9 mouse cellular contexts compared by ENCODE assay signal in the genomic region with DNA sequence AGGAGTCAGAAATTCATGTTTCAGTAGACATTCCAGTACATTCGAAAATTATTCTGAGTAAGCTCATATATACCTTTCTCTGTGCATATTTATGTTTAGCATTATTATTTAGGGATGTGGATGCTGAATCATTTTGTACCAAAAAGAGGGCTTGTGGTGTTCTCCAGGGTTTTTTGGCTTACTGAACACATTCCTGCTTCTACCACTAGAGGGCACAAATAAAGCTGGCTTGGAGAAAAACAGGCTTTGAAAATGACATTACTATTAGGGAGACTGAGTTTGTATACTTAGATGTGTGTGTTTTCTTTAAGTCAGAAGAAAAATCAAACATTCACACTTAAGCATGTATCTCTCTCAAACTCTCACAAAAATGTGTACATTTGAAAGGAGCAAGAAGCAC.
A peak's percentile ranks its signal among the peaks of the same experiment; 100 is the strongest.
DNase-seq lines count a peak whose midpoint lies in the region; ATAC-seq and TF ChIP-seq lines count a peak whose summit lies in the region.
"Had no signal": no experiment of that assay in that cellular context is flagged by ENCODE, and none has a peak within 500 bp of the region (broad histone marks: within the 10 kb centered on the region; RNA-seq: fewer than 3 reads in every experiment).

No protein-coding gene starts in this region.

- H3K4me1 ChIP-seq in E14TG2a.4 (replicated peaks; ENCODE audit: low read depth, low read length) = no peaks in the 10 kb centered on the region
- H3K4me1 ChIP-seq: heart, embryonic 15.5 days; limb, embryonic 15.5 days had no signal

- no peaks in the 10 kb centered on the region for H3K27me3 ChIP-seq in E14TG2a.4 (ENCODE audit: insufficient read depth, low read length)
- H3K27me3 ChIP-seq: heart, embryonic 15.5 days; limb, embryonic 15.5 days had no signal

- peaks cover 9% of the 10 kb centered on the region; the same call in 1 of the 2 replicates for H3K9me3 ChIP-seq in E14TG2a.4 (ENCODE audit: low read length)
- H3K9me3 ChIP-seq: heart, embryonic 15.5 days; limb, embryonic 15.5 days had no signal

- DNase-seq in kidney, adult 9 months = peak; percentile 17
- DNase-seq in kidney, postnatal 10 days = no peak
- DNase-seq in 416B (ENCODE audit: low read depth) = peak; percentile 6
- no peak for DNase-seq in natural killer cell, adult 2 months (ENCODE audit: low spot score in 2 of 2)
- no peak for DNase-seq in ovary, postnatal 10 days (ENCODE audit: low spot score)

- H3K4me3 ChIP-seq in E14TG2a.4 (replicated peaks; ENCODE audit: low read length) = no peak overlapping the region
- H3K4me3 ChIP-seq: heart, embryonic 15.5 days; limb, embryonic 15.5 days had no signal

- no peaks in the 10 kb centered on the region for H3K36me3 ChIP-seq in E14TG2a.4 (ENCODE audit: insufficient read depth, low read length)
- H3K36me3 ChIP-seq: heart, embryonic 15.5 days; limb, embryonic 15.5 days had no signal

- TF ChIP-seq CTCF in E14TG2a.4 (conservative IDR thresholded peaks at IDR 0.05; ENCODE audit: low read length) = peak; percentile 84

- ATAC-seq in common myeloid progenitor, adult 5-6 weeks (replicated peaks; ENCODE audit: low read depth, poor library complexity, severe bottlenecking) = peak; percentile 50; the same call in 1 of the 2 replicates

Comparison
In these comparisons a context has a peak if more than half of its experiments do, and no peak if none do; other contexts are left out.
1. DNase-seq: peak in kidney, adult 9 months (single experiment) and 416B (single experiment); none in kidney, postnatal 10 days (single experiment), natural killer cell, adult 2 months (0 of 2) and ovary, postnatal 10 days (single experiment).